Mouse (Mus musculus) spleen, adult 2 months (tissue): ENCODE results near the gene Pthlh. TPM values are rescaled to one million over a fixed set of nuclear protein-coding genes. Genes with fewer than 3 reads are reported as not detected.

Source experiments
- DNase-seq, 2 experiments: peaks; one replicate each; pipeline versions ENCODE4 v3.0.0 to v3.0.0-alpha.2; 2012 to 2021; ENCODE audit warnings: low spot score in 2 of 2, low read depth in 1 of 2
- H3K27ac ChIP-seq: fragments of 200-500 bp; 2 replicates; pipeline ENCODE4 v1.5.1; 2012; ENCODE audit warnings: low read length, inconsistent platforms; ENCODE audit not compliant: insufficient read depth
- H3K27me3 ChIP-seq: fragments of 200-500 bp; 2 replicates; pipeline ENCODE4 v1.6.1; 2012; ENCODE audit warnings: mild to moderate bottlenecking, moderate library complexity, low read length, inconsistent platforms; ENCODE audit not compliant: control insufficient read depth, insufficient read depth
- H3K36me3 ChIP-seq: fragments of 200-500 bp; 2 replicates; pipeline ENCODE4 v1.6.1; 2012; ENCODE audit warnings: mild to moderate bottlenecking, low read length, inconsistent platforms; ENCODE audit not compliant: control insufficient read depth, insufficient read depth
- H3K4me1 ChIP-seq: fragments of 200-500 bp; 2 replicates; pipeline ENCODE4 v1.6.1; 2011; ENCODE audit warnings: inconsistent platforms; ENCODE audit not compliant: control insufficient read depth, insufficient read depth, insufficient read length
- H3K4me3 ChIP-seq: fragments of 200-500 bp; 2 replicates; pipeline ENCODE4 v1.5.1; 2011; ENCODE audit warnings: mild to moderate bottlenecking, inconsistent platforms; ENCODE audit not compliant: insufficient read depth, insufficient read length; ENCODE audit errors: extremely low read depth
- CTCF ChIP-seq: fragments of 200-500 bp; IDR thresholded peaks from 2 replicates; pipeline ENCODE4 v1.5.1; 2011; ENCODE audit warnings: mild to moderate bottlenecking, inconsistent platforms; ENCODE audit not compliant: insufficient read depth, insufficient read length, insufficient replicate concordance; ENCODE audit errors: extremely low read depth
- POLR2A ChIP-seq: fragments of 200-500 bp; IDR thresholded peaks from 2 replicates; pipeline ENCODE4 v1.6.1; 2011; ENCODE audit warnings: low read depth, low read length, inconsistent platforms
- WGBS: fragments of 180-500 bp; shearing (Covaris S2); methylation state at CpG from one replicate; pipeline ENCODE4 v1.1.7; 2018; 5-methylcytosine and 5-hydroxymethylcytosine counted together
- polyA plus RNA-seq: library from polyadenylated mRNA; depleted of rRNA; stranded (reverse); fragments of >200 nt; gene quantifications from 2 replicates; pipeline ENCODE4 v1.2.3, GENCODE M21; 2012; rRNA removed

The Pthlh gene
- polyA plus RNA-seq, 1 experiment: 1.3 TPM

DNA sequence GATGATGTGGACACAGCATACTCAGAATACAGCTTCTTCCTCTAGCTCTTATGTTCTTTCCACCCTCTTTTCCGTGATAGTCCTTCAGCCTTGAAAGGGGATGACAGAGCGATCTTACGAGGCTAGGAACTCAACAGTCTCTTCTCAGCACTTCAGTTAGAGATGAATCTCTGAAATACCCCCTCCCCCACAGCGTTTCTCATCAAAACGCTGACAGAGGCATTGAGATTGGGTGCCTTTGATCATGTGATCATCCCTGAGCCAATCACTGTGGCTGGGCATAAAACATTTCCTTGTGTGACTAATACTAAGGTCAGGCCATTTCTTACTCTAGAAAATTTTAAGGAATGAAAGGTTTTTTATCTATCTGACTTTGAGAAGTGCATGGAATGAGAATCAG, 20.3 kb downstream of the Pthlh start:
- H3K36me3 ChIP-seq: no peaks in the 10 kb centered on the region
- no peaks in the 10 kb centered on the region for H3K4me1 ChIP-seq
- H3K27me3 ChIP-seq: no peaks in the 10 kb centered on the region
- no peak overlapping the region for H3K4me3 ChIP-seq
- no peak overlapping the region for H3K27ac ChIP-seq
- no peak for DNase-seq
- TF ChIP-seq POLR2A (no peak), CTCF (no peak)
- WGBS: 58% methylated on average over 5 of the region's 5 CpGs

DNA sequence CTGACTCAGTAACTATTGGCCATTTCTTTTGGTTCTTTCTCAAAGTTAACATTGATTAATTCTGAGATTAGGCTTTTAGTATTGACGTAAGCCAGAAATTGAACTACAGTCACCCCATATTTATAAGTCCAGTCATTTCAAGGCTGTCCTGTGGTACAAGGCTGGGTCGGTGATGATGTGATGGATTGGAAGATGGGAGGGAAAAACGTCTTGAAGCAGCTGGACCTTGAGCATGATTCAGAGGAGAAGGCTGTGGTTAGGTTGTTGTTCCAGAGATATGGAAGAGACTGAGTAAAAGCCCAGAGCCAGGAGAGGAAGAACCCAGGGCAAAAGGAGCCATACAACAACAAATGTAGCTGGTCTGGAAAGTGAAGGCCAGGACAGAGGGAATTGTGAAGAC, 22.4 kb downstream of the Pthlh start:
- H3K4me3 ChIP-seq: no peak overlapping the region
- no peak overlapping the region for H3K27ac ChIP-seq
- H3K4me1 ChIP-seq: no peaks in the 10 kb centered on the region
- no peak for DNase-seq
- no peak for TF ChIP-seq POLR2A
- TF ChIP-seq CTCF: no peak
- H3K36me3 ChIP-seq: no peaks in the 10 kb centered on the region
- H3K27me3 ChIP-seq: no peaks in the 10 kb centered on the region
- 74% methylated on average over 3 of the region's 3 CpGs for WGBS

DNA sequence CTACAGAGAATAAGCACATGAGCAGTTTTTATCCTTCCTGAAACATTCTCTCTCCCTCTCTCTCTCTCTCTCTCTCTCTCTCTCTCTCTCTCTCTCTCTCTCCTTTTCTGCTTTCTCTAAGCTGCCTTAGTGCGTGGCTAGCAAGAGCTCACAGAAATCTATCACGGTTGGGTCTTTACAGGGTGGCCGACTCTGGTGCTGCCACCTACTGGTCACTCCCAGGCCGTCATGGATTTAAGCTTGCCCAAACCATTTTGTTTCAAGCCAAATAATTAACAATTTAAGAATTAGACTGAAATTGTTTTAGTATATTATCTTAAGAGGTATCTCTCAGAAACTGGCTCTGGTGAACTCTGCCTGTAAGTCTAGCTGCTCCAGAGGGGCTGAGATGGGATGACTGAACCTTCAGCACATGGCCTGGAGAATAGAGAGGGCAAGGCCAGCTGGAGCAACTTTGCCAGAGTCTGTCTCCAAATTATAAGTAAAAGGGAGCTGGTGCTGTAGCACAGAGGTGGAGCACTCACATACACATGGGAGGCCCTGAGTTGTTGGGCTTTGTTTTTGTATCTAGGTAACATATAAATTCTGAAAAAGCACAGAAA, 23.7 kb downstream of the Pthlh start:
- 10% methylated on average over 4 of the region's 4 CpGs for WGBS
- Histone ChIP-seq H3K4me1 (no peaks in the 10 kb centered on the region), H3K4me3 (no peak overlapping the region), H3K27me3 (no peaks in the 10 kb centered on the region), H3K36me3 (no peaks in the 10 kb centered on the region), H3K27ac (no peak overlapping the region)
- TF ChIP-seq CTCF (peak; percentile 64; the same call in 1 of the 2 replicates), POLR2A (no peak)
- peak in 1 of 2 experiments; percentile 16 for DNase-seq

DNA sequence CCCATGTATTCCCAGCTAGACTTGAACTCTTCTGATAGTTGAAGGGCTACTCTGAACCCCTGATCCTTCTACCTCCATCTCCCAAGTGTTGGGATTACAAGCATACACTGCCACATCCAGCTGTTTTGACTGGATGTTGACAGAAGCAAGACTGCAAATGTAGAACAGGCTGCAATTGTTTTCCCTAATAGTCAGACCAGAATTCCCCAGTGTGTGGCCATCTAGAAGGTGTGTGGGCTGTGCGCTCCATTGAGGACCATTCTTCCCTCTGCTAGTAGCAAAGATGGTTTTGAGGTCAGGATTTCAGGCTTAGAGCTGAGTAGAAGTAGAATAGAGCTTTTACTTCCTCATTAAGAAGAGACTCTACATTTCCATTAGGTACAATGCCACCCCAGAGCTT, 37.3 kb downstream of the Pthlh start:
- Histone ChIP-seq H3K27me3 (no peaks in the 10 kb centered on the region), H3K27ac (no peak overlapping the region), H3K36me3 (no peaks in the 10 kb centered on the region), H3K4me3 (no peak overlapping the region), H3K4me1 (no peaks in the 10 kb centered on the region; the same call in 1 of the 2 replicates)
- no peak for DNase-seq
- 81% methylated on average over 1 of the region's 1 CpGs for WGBS
- TF ChIP-seq CTCF: no peak
- TF ChIP-seq POLR2A: no peak

DNA sequence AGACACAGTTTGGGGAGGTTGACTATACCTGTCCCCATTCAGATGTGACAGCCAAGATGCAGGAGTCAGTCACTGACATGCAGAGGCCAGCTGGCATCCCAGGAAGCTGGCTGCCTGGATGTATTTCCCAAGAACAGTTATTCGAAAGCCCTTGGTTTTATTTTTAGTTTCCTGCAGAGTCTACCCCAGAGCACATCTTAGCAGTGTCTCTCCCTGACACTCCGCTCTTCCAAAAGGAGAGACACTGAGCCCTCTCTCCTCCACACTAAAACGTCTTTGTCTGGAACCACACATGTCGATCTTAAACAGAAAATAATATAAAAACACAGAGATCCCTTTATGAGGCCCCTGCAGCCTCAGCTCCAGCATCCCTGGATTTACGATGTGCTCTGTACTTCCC, 44.9 kb downstream of the Pthlh start:
- WGBS: 82% methylated on average over 5 of the region's 5 CpGs
- H3K27ac ChIP-seq: no peak overlapping the region
- no peaks in the 10 kb centered on the region; the same call in 1 of the 2 replicates for H3K4me1 ChIP-seq
- no peak overlapping the region for H3K4me3 ChIP-seq
- no peak for DNase-seq
- no peaks in the 10 kb centered on the region for H3K27me3 ChIP-seq
- H3K36me3 ChIP-seq: no peaks in the 10 kb centered on the region
- TF ChIP-seq POLR2A (no peak), CTCF (no peak)

DNA sequence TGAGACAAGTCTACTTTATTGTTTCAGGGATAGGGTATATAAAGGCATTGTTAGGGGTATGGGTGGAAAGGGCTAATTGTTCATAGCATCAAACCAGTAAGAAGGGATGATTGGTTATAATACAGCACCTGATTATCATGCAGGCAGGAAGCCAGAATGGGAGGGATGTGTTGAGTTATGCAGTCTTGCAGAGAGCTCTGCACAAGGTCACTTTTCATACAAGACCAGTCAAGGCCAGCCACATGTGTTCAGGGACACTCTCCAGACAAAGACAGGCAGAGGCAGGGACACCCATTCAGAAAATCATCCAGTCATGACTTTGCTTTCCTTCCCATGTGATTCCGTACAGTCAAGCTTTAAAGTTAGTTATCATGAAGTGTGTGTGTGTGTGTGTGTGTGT, 47.8 kb downstream of the Pthlh start:
- Histone ChIP-seq H3K27me3 (no peaks in the 10 kb centered on the region), H3K4me3 (no peak overlapping the region), H3K27ac (no peak overlapping the region), H3K4me1 (no peaks in the 10 kb centered on the region), H3K36me3 (no peaks in the 10 kb centered on the region)
- DNase-seq: no peak
- 79% methylated on average over 1 of the region's 1 CpGs for WGBS
- TF ChIP-seq CTCF: no peak
- TF ChIP-seq POLR2A: no peak

DNA sequence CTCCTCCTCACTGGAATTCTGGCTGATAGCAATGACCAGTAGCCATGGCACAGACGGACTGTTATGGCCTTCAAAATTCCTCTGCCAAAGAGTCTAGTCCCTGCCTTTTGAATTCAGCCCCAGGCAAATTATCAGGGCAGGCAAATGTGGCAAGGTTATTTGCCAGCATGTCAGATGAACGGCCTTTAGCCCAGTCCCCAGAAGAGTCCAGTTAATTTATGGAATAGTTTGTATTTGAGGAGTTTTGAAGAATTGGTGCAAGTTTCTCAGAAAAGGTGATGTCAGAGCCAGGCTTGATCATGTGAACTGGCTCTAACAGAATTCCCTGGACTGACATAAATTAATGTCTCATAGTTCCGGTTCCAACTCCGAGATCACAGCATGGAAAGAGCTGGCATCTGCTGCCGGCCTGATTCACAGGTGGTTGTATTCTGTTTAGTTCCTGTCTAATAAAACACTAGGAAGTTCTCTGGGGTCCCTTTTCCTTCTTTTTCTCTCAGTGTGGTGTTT, 56.1 kb downstream of the Pthlh start:
- Histone ChIP-seq H3K4me3 (no peak overlapping the region), H3K27me3 (no peaks in the 10 kb centered on the region), H3K36me3 (no peaks in the 10 kb centered on the region), H3K27ac (no peak overlapping the region), H3K4me1 (no peaks in the 10 kb centered on the region)
- TF ChIP-seq CTCF: no peak
- no peak for TF ChIP-seq POLR2A
- DNase-seq: no peak
- WGBS: 81% methylated on average over 5 of the region's 5 CpGs

Other genes with a start within 250 kb of the Pthlh start
- 0.11 and 0.21 TPM in 2 replicates for gene Rep15, start 231.6 kb downstream of the Pthlh start, polyA plus RNA-seq
- 4.1 and 4.7 TPM in 2 replicates for gene Mrps35, start 221.4 kb downstream of the Pthlh start, polyA plus RNA-seq
- gene Mansc4, start 177.2 kb downstream of the Pthlh start, polyA plus RNA-seq: 0.42 and 0.61 TPM in 2 replicates
- 14.3 and 21.0 TPM in 2 replicates for gene Klhl42, start 172.8 kb downstream of the Pthlh start, polyA plus RNA-seq
- 7.0 and 10.4 TPM in 2 replicates for gene Ccdc91, start 211.6 kb upstream of the Pthlh start, polyA plus RNA-seq